Mouse (Mus musculus) heart, embryonic 14.5 days (tissue): ENCODE data around the gene Lhfp. TPM values are rescaled to one million over a fixed set of nuclear protein-coding genes. Genes with fewer than 3 reads are reported as not detected.

Experiments
- ATAC-seq: fragments of 200-750 bp; cut with Nextera tagmentation; 2 replicates; pipeline ENCODE4 v1.8.0; 2017; ENCODE audit warnings: low read depth, moderate TSS enrichment; ENCODE audit not compliant: insufficient number of reproducible peaks, insufficient read depth, low FRiP score
- H3K27ac ChIP-seq, 2 experiments: fragments of 200-500 bp in 1 of 2; fragments of 300-500 bp in 1 of 2; sonication (generic) in 1 of 2; replicated peaks in 1 of 2; 2 replicates each; pipeline ENCODE4 v1.5.1; 2012 to 2014; ENCODE audit warnings: low read depth in 2 of 2, low read length in 2 of 2, control low read depth in 1 of 2, mild to moderate bottlenecking in 1 of 2, mixed read lengths in 1 of 2; ENCODE audit not compliant: control insufficient read depth in 1 of 2, insufficient read depth in 1 of 2
- H3K27me3 ChIP-seq: fragments of 300-500 bp; sonication (generic); 2 replicates; pipeline ENCODE4 v1.6.1; 2014; ENCODE audit warnings: mild to moderate bottlenecking, low read length, control low read depth; ENCODE audit not compliant: control insufficient read depth, insufficient read depth
- H3K36me3 ChIP-seq: fragments of 300-500 bp; sonication (generic); 2 replicates; pipeline ENCODE4 v1.6.1; 2014; ENCODE audit warnings: mild to moderate bottlenecking, control low read depth, low read length, mixed read lengths; ENCODE audit not compliant: control insufficient read depth, insufficient read depth
- H3K4me1 ChIP-seq, 2 experiments: fragments of 200-500 bp in 1 of 2; fragments of 300-500 bp in 1 of 2; sonication (generic) in 1 of 2; 2 replicates each; pipeline ENCODE4 v1.6.1; 2012 to 2014; ENCODE audit warnings: low read length in 2 of 2, control low read depth in 1 of 2, mixed read lengths in 1 of 2; ENCODE audit not compliant: control insufficient read depth in 2 of 2, insufficient read depth in 2 of 2
- H3K4me2 ChIP-seq: fragments of 300-500 bp; sonication (generic); 2 replicates; pipeline ENCODE4 v1.6.1; 2014; ENCODE audit warnings: mild to moderate bottlenecking, low read length
- H3K4me3 ChIP-seq, 2 experiments: fragments of 200-500 bp in 1 of 2; fragments of 300-500 bp in 1 of 2; sonication (generic) in 1 of 2; 2 replicates each; pipeline ENCODE4 v1.5.1; 2012 to 2014; ENCODE audit warnings: low read length in 2 of 2, mild to moderate bottlenecking in 2 of 2, control low read depth in 1 of 2, low read depth in 1 of 2, moderate library complexity in 1 of 2; ENCODE audit not compliant: control insufficient read depth in 1 of 2, insufficient read depth in 1 of 2
- H3K9ac ChIP-seq: fragments of 300-500 bp; sonication (generic); 2 replicates; pipeline ENCODE4 v1.6.1; 2014; ENCODE audit warnings: mild to moderate bottlenecking, low read length
- H3K9me3 ChIP-seq: fragments of 300-500 bp; sonication (generic); 2 replicates; pipeline ENCODE4 v1.6.1; 2016; ENCODE audit warnings: low read length, control low read depth; ENCODE audit not compliant: control insufficient read depth
- WGBS: fragments of 180-500 bp; shearing (Covaris S2); extraction: QIAGEN DNeasy Blood & Tissue Kit; methylation state at CpG from one replicate; pipeline ENCODE4 v1.1.7; 2014; 5-methylcytosine and 5-hydroxymethylcytosine counted together
- polyA plus RNA-seq: library from polyadenylated mRNA; unstranded; fragments of >200 nt; fragmentation: Nextera tagmentation; extraction: Ambion mirVana; gene quantifications from 2 replicates; pipeline ENCODE4 v1.2.1, GENCODE M21; 2014

The Lhfp gene
- polyA plus RNA-seq, 1 experiment from 2014 or later = 93.2 TPM

GRCm38 (mm10) chr3:53042240-53042567, 876 bp downstream of the Lhfp start:
- Histone ChIP-seq H3K4me2 (peak overlapping the region; percentile 95), H3K9ac (peak overlapping the region; percentile 95), H3K9me3 (no peaks in the 10 kb centered on the region), H3K27me3 (no peaks in the 10 kb centered on the region), H3K4me3 (peak overlapping the region; percentile 80 to 92), H3K27ac (peak overlapping the region; percentile 88 to 97), H3K4me1 (peaks cover 14 to 51% of the 10 kb centered on the region in 2 experiments), H3K36me3 (peaks cover 12% of the 10 kb centered on the region)
- 14% methylated on average over 9 of the region's 9 CpGs for WGBS
- no peak for ATAC-seq

- Histone ChIP-seq H3K27me3 (no peaks in the 10 kb centered on the region), H3K4me3 (peak overlapping the region; percentile 25 to 80), H3K4me2 (peak overlapping the region; percentile 95), H3K36me3 (peaks cover 12% of the 10 kb centered on the region), H3K9me3 (no peaks in the 10 kb centered on the region), H3K4me1 (peaks cover 14 to 53% of the 10 kb centered on the region in 2 experiments), H3K9ac (peak overlapping the region; percentile 95), H3K27ac (peak overlapping the region; percentile 31 to 89; a peak in 2 of 4 replicates)
- 87% methylated on average over 13 of the region's 13 CpGs for WGBS
- no peak for ATAC-seq
These were observed 2.0 kb downstream of the Lhfp start for GRCm38 (mm10) chr3:53043206-53043780.

GRCm38 (mm10) chr3:53044238-53044637, 2.9 kb downstream of the Lhfp start:
- ATAC-seq = no peak
- Histone ChIP-seq H3K9ac (peak overlapping the region; percentile 95), H3K4me2 (peak overlapping the region; percentile 95), H3K4me3 (peak overlapping the region; percentile 26 to 80; a peak in 3 of 4 replicates), H3K9me3 (no peaks in the 10 kb centered on the region), H3K27ac (peak overlapping the region; percentile 60 to 89), H3K4me1 (peaks cover 14 to 57% of the 10 kb centered on the region in 2 experiments), H3K27me3 (no peaks in the 10 kb centered on the region), H3K36me3 (peaks cover 12% of the 10 kb centered on the region)
- WGBS = 17% methylated on average over 7 of the region's 7 CpGs

- Histone ChIP-seq H3K27ac (peak overlapping the region; percentile 60 to 89), H3K4me1 (peaks cover 14 to 55% of the 10 kb centered on the region in 2 experiments), H3K4me2 (peak overlapping the region; percentile 95), H3K9ac (peak overlapping the region; percentile 95), H3K27me3 (no peaks in the 10 kb centered on the region), H3K9me3 (no peaks in the 10 kb centered on the region), H3K36me3 (peaks cover 12% of the 10 kb centered on the region), H3K4me3 (peak overlapping the region; percentile 26 to 80)
- ATAC-seq = no peak
- 26% methylated on average over 11 of the region's 11 CpGs for WGBS
These were observed 3.5 kb downstream of the Lhfp start for GRCm38 (mm10) chr3:53044682-53045299.

GRCm38 (mm10) chr3:53045697-53046096, 4.4 kb downstream of the Lhfp start:
- Histone ChIP-seq H3K4me2 (peak overlapping the region; percentile 95), H3K9me3 (no peaks in the 10 kb centered on the region), H3K27me3 (no peaks in the 10 kb centered on the region), H3K36me3 (peaks cover 12% of the 10 kb centered on the region), H3K4me1 (peaks cover 12 to 46% of the 10 kb centered on the region in 2 experiments), H3K9ac (no peak overlapping the region), H3K4me3 (no peak overlapping the region), H3K27ac (0 out of 4 replicates have a peak overlapping the region, but pooled peaks have one; percentile 2 to 15)
- ATAC-seq = no peak
- 80% methylated on average over 4 of the region's 4 CpGs for WGBS

- peaks cover 12% of the 10 kb centered on the region for H3K36me3 ChIP-seq
- H3K4me1 ChIP-seq = peaks cover 11 to 48% of the 10 kb centered on the region in 2 experiments
- H3K27me3 ChIP-seq = no peaks in the 10 kb centered on the region
- no peaks in the 10 kb centered on the region for H3K9me3 ChIP-seq
- no peak overlapping the region for H3K4me3 ChIP-seq
- 45% methylated on average over 6 of the region's 6 CpGs for WGBS
- H3K27ac ChIP-seq = 0 out of 4 replicates have a peak overlapping the region, but pooled peaks of 1 of the 2 experiments have one; percentile 2
- peak overlapping the region; percentile 95 for H3K4me2 ChIP-seq
- ATAC-seq = no peak
- H3K9ac ChIP-seq = no peak overlapping the region
These were observed 5.0 kb downstream of the Lhfp start for GRCm38 (mm10) chr3:53046371-53046770.

GRCm38 (mm10) chr3:53052385-53052784, 11.1 kb downstream of the Lhfp start:
- no peaks in the 10 kb centered on the region for H3K9me3 ChIP-seq
- H3K27me3 ChIP-seq = no peaks in the 10 kb centered on the region
- ATAC-seq = no peak
- H3K4me1 ChIP-seq = peaks cover 20 to 54% of the 10 kb centered on the region in 2 experiments
- H3K4me2 ChIP-seq = peak overlapping the region; percentile 21; the same call in 1 of the 2 replicates
- peak overlapping the region in 1 of 2 experiments; percentile 55; a peak in 1 of 4 replicates for H3K27ac ChIP-seq
- WGBS = 43% methylated on average over 8 of the region's 8 CpGs
- H3K36me3 ChIP-seq = no peaks in the 10 kb centered on the region
- no peak overlapping the region for H3K4me3 ChIP-seq
- H3K9ac ChIP-seq = peak overlapping the region; percentile 16; the same call in 1 of the 2 replicates
